26 mouse cellular contexts compared by ENCODE assay signal in the genomic region with DNA sequence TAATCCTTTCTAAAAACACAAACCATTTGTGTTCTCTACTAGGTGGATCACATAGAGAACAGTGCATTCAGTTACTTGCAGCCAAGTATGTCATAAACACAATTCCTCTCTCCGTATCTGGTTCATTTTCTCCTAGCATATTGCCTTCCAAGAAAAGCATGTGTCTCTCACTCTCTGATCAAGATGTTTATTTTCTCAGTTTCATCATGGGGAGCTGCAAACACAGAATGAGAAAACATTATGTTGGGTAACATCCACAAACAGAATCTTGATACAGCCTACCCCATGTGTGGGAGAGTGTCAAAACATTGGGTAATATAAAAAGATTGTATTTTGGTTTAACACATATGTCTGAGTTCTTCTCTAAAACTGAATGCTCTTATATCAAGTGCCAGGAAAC.
DNase-seq lines count a peak whose midpoint lies in the region; ATAC-seq lines count a peak whose summit lies in the region.
"Had no signal": no experiment of that assay in that cellular context is flagged by ENCODE, and none has a peak within 500 bp of the region (broad histone marks: within the 10 kb centered on the region; RNA-seq: fewer than 3 reads in every experiment).

No protein-coding gene starts in this region.

- no peaks in the 10 kb centered on the region for H3K9me3 ChIP-seq in forebrain, embryonic 13.5 days (replicated peaks)
- no peaks in the 10 kb centered on the region for H3K9me3 ChIP-seq in forebrain, embryonic 11.5 days (ENCODE audit: control insufficient read depth, low read length)
- H3K9me3 ChIP-seq: embryonic facial prominence, embryonic 15.5 days; heart, embryonic 12.5 days; hindbrain, embryonic 12.5 days; limb, embryonic 13.5 days; stomach, embryonic 15.5 days had no signal

- 89% methylated on average over 1 of the region's 1 CpGs for WGBS in forebrain, embryonic 13.5 days
- 87% methylated on average over 1 of the region's 1 CpGs for WGBS in forebrain, embryonic 11.5 days

- no peak overlapping the region for H3K9ac ChIP-seq in forebrain, embryonic 13.5 days
- no peak overlapping the region for H3K9ac ChIP-seq in forebrain, embryonic 11.5 days (ENCODE audit: low read length)
- H3K9ac ChIP-seq: embryonic facial prominence, embryonic 15.5 days; heart, embryonic 12.5 days; hindbrain, embryonic 12.5 days; limb, embryonic 13.5 days; liver, embryonic 12.5 days; stomach, embryonic 15.5 days had no signal

- ATAC-seq in forebrain, embryonic 13.5 days = peak; percentile 53; the same call in 1 of the 2 replicates
- ATAC-seq in forebrain, embryonic 11.5 days (replicated peaks; ENCODE audit: low FRiP score) = no peak
- ATAC-seq: activated CD4-positive, CD25-positive, alpha-beta regulatory T cell, adult 4 months; intestine, postnatal 0 days; liver, embryonic 12.5 days had no signal

- no peak overlapping the region for H3K4me3 ChIP-seq in forebrain, embryonic 13.5 days
- no peak overlapping the region for H3K4me3 ChIP-seq in forebrain, embryonic 11.5 days (ENCODE audit: low read depth, low read length)
- H3K4me3 ChIP-seq: embryonic facial prominence, embryonic 15.5 days; heart, embryonic 12.5 days; hindbrain, embryonic 12.5 days; limb, embryonic 13.5 days; liver, embryonic 12.5 days; stomach, embryonic 15.5 days had no signal

- no peaks in the 10 kb centered on the region for H3K36me3 ChIP-seq in forebrain, embryonic 13.5 days (ENCODE audit: poor library complexity, severe bottlenecking)
- H3K36me3 ChIP-seq in forebrain, embryonic 11.5 days (ENCODE audit: control insufficient read depth, insufficient read depth, low read length) = no peaks in the 10 kb centered on the region
- H3K36me3 ChIP-seq: embryonic facial prominence, embryonic 15.5 days; heart, embryonic 12.5 days; hindbrain, embryonic 12.5 days; limb, embryonic 13.5 days; liver, embryonic 12.5 days; stomach, embryonic 15.5 days had no signal

- H3K4me2 ChIP-seq in forebrain, embryonic 13.5 days = no peak overlapping the region
- H3K4me2 ChIP-seq in forebrain, embryonic 11.5 days (ENCODE audit: low read depth, low read length, severe bottlenecking) = no peak overlapping the region
- H3K4me2 ChIP-seq: embryonic facial prominence, embryonic 15.5 days; heart, embryonic 12.5 days; hindbrain, embryonic 12.5 days; limb, embryonic 13.5 days; liver, embryonic 12.5 days; midbrain, embryonic 11.5 days; stomach, embryonic 15.5 days had no signal

- no peaks in the 10 kb centered on the region for H3K27me3 ChIP-seq in forebrain, embryonic 13.5 days
- no peaks in the 10 kb centered on the region for H3K27me3 ChIP-seq in forebrain, embryonic 11.5 days (ENCODE audit: control insufficient read depth, insufficient read depth, low read length)
- H3K27me3 ChIP-seq: embryonic facial prominence, embryonic 15.5 days; heart, embryonic 12.5 days; hindbrain, embryonic 12.5 days; limb, embryonic 13.5 days; liver, embryonic 12.5 days; stomach, embryonic 15.5 days had no signal

- DNase-seq in forebrain, embryonic 11.5 days (ENCODE audit: low spot score) = no peak
- DNase-seq in layer of hippocampus, adult 11-12 months (ENCODE audit: low spot score) = peak; percentile 15
- DNase-seq in layer of hippocampus, postnatal 10 days (ENCODE audit: low spot score in 2 of 2) = no peak
- DNase-seq in brain, adult 2 months (ENCODE audit: low read depth, low spot score) = peak; percentile 54
- DNase-seq in layer of hippocampus, adult 9-10 months (ENCODE audit: low spot score) = peak; percentile 42
- DNase-seq in heart, adult 18-20 months = no peak
- DNase-seq: adrenal gland, adult 8-10 months; cerebellum, adult 8-10 months; gastrocnemius, postnatal 14 days; heart, adult 11 months; heart, postnatal 10 days; kidney, postnatal 4 days; lung, adult 18-20 months; lung, postnatal 10 days; thymus, adult 18-20 months; thymus, postnatal 36 days had no signal

- H3K4me1 ChIP-seq in forebrain, embryonic 13.5 days = no peaks in the 10 kb centered on the region
- H3K4me1 ChIP-seq in forebrain, embryonic 11.5 days (replicated peaks; ENCODE audit: control insufficient read depth, insufficient read depth, low read length) = no peaks in the 10 kb centered on the region
- H3K4me1 ChIP-seq: embryonic facial prominence, embryonic 15.5 days; heart, embryonic 12.5 days; hindbrain, embryonic 12.5 days; limb, embryonic 13.5 days; liver, embryonic 12.5 days; stomach, embryonic 15.5 days had no signal

- H3K27ac ChIP-seq in forebrain, embryonic 13.5 days = no peak overlapping the region
- H3K27ac ChIP-seq in forebrain, embryonic 11.5 days (ENCODE audit: low read depth, low read length) = no peak overlapping the region
- H3K27ac ChIP-seq: embryonic facial prominence, embryonic 15.5 days; hindbrain, embryonic 12.5 days; limb, embryonic 13.5 days; liver, embryonic 12.5 days; stomach, embryonic 15.5 days had no signal

Comparison
In these comparisons a context has a peak if more than half of its experiments do, and no peak if none do; other contexts are left out.
1. DNase-seq: peak in layer of hippocampus, adult 11-12 months (single experiment), brain, adult 2 months (single experiment) and layer of hippocampus, adult 9-10 months (single experiment); none in forebrain, embryonic 11.5 days (single experiment), layer of hippocampus, postnatal 10 days (0 of 2) and heart, adult 18-20 months (0 of 2).